Mouse (Mus musculus) bone marrow macrophage, adult 2 months (primary cell): ENCODE data around the gene Alyref. TPM values are rescaled to one million over a fixed set of nuclear protein-coding genes. Genes with fewer than 3 reads are reported as not detected.

Experiments
- H3K27ac ChIP-seq: 2 replicates; pipeline ENCODE4 v1.5.1; 2012; ENCODE audit warnings: low read depth, low read length; ENCODE audit not compliant: insufficient read depth
- H3K4me1 ChIP-seq: 2 replicates; pipeline ENCODE4 v1.6.1; 2012; ENCODE audit warnings: low read length; ENCODE audit not compliant: control insufficient read depth, insufficient read depth
- H3K4me3 ChIP-seq: 2 replicates; pipeline ENCODE4 v1.5.1; 2012; ENCODE audit warnings: mild to moderate bottlenecking, low read length, moderate library complexity; ENCODE audit not compliant: insufficient read depth
- CTCF ChIP-seq: IDR thresholded peaks from 2 replicates; pipeline ENCODE4 v1.5.1; 2012; ENCODE audit warnings: low read depth, mild to moderate bottlenecking, low read length, moderate library complexity
- POLR2A ChIP-seq: IDR thresholded peaks from 2 replicates; pipeline ENCODE4 v1.6.1; 2012; ENCODE audit warnings: mild to moderate bottlenecking, low read depth, low read length, borderline replicate concordance
- polyA plus RNA-seq: library from polyadenylated mRNA; stranded (reverse); fragments of >200 nt; gene quantifications from 2 replicates; pipeline ENCODE4 v1.2.4, GENCODE M21; 2012; ENCODE audit not compliant: missing spikeins, insufficient read depth, insufficient read length

The Alyref gene
- polyA plus RNA-seq, 1 experiment: 97.5 TPM

- H3K27ac ChIP-seq: peak overlapping the region; percentile 50; the same call in 1 of the 2 replicates
- H3K4me3 ChIP-seq: no peak overlapping the region
- TF ChIP-seq CTCF: no peak
- no peak for TF ChIP-seq POLR2A
- peaks cover 43% of the 10 kb centered on the region for H3K4me1 ChIP-seq
Observed at GRCm38 (mm10) chr11:120626785-120627467, 28.8 kb upstream of the Alyref start.

GRCm38 (mm10) chr11:120625152-120625775 lies 27.1 kb upstream of the Alyref start, which contains the start of gene Sirt7:
Gene Sirt7, minus strand, starts transcription at chr11:120625240.
- H3K4me3 ChIP-seq: peak within 1 kb of the TSS; percentile 72
- H3K4me1 ChIP-seq: peaks cover 40% of the 10 kb centered on the region
- peak within 1 kb of the TSS; percentile 56 for H3K27ac ChIP-seq
- TF ChIP-seq POLR2A (no peak), CTCF (no peak)

- H3K4me1 ChIP-seq: peaks cover 39% of the 10 kb centered on the region
- peak overlapping the region; percentile 72 for H3K4me3 ChIP-seq
- peak overlapping the region; percentile 56 for H3K27ac ChIP-seq
- TF ChIP-seq POLR2A (no peak), CTCF (no peak)
Observed at GRCm38 (mm10) chr11:120624680-120625111, 26.5 kb upstream of the Alyref start.

DNA sequence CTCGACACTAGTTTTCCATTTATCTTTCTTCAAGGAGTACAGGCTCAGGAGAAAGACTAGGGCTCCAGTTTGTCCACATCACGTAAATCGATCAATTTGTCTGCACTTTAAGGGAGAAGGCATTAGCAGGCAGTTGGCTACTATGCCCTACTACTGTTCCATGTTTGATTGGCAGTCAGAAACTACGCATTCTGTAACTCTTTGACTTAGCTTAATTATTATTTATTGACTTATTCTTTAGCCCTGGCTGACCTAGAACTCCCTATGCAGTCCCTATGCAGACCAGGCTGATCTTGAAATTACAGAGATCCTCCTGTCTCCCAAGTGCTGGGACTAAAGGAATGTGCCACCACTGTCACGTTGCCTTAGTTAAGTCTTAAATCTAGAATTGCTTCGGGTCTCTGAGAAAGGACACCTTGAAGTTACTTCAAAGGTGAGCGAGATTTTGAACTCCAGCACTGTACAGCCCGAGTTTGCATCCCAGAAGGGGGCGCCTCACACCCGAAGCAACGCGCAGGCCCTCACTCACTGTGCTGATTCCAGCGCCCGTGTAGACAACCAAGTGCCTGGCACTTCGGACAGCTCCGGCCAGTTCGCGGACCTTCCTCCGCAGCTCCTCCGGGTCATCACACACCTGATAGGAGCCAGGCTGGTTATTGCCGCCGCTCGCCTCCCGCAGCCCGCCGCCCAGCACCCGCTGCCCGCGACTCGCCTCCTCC lies 26.0 kb upstream of the Alyref start:
- H3K4me3 ChIP-seq: peak overlapping the region; percentile 72
- peaks cover 38% of the 10 kb centered on the region for H3K4me1 ChIP-seq
- no peak; the same call in 1 of the 2 replicates for TF ChIP-seq CTCF
- no peak for TF ChIP-seq POLR2A
- peak overlapping the region; percentile 56 for H3K27ac ChIP-seq

GRCm38 (mm10) chr11:120622805-120623204 lies 24.6 kb upstream of the Alyref start:
- TF ChIP-seq POLR2A: no peak
- TF ChIP-seq CTCF: no peak
- Histone ChIP-seq H3K4me3 (no peak overlapping the region), H3K27ac (no peak overlapping the region), H3K4me1 (peaks cover 31% of the 10 kb centered on the region)

DNA sequence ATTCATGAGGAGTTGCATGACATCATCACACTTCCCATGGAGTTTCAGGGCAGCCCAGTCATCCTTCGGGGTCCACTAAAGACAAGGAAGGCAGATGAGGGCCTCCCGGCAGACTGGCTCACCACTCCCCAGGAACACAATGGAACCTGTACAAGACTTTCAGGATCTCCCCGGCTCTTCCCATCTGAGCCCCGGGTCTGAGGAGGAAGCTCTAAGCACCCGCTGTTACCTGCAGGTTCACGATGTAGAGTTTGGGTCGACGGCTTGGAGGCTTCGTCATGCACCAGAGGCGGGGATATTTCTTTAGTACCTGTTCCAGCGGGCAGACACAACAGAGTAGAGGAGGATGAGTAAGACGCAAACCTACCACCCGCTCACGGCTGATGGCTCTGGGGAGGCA lies 22.0 kb upstream of the Alyref start:
- Histone ChIP-seq H3K4me1 (peaks cover 18% of the 10 kb centered on the region), H3K4me3 (no peak overlapping the region), H3K27ac (no peak overlapping the region)
- no peak for TF ChIP-seq POLR2A
- no peak for TF ChIP-seq CTCF

- TF ChIP-seq POLR2A (no peak), CTCF (no peak)
- H3K4me1 ChIP-seq: peaks cover 18% of the 10 kb centered on the region
- no peak overlapping the region for H3K27ac ChIP-seq
- no peak overlapping the region for H3K4me3 ChIP-seq
Observed at GRCm38 (mm10) chr11:120618619-120619535, 20.7 kb upstream of the Alyref start.

DNA sequence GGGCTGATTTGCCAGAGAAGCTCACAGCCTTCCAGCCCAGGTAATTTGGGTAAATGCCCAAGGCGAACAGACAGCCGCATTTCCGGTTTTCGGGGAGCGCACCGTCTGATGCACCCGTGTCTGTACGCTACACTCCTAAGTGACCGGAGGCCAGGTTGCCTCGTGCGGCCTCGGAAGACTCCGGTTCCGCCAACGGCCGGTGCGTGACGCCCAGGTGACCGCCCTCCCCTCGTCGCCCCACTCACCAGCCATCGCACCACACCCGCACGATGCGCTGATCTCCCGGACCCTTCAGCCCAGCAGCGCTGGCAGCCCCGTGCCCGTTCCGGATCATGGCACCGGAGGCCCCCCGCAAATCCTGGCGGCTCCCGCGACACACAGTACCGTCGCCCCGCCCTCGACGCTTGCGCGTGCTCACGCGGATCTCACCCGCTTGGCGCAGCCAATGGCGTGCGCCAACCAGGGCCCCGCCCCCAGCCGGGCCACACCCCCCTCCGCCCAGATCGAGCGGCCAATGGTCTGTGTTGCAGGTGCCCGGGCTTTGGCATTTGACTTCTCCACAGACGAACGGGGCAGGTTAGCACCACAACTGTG lies 19.5 kb upstream of the Alyref start, which contains the start of gene Pcyt2:
TSS of gene Pcyt2 (minus strand) at position 418 of the 594 bp plus-strand sequence.
- no peak for TF ChIP-seq POLR2A
- H3K27ac ChIP-seq: peak within 1 kb of the TSS; percentile 73
- peaks cover 17% of the 10 kb centered on the region for H3K4me1 ChIP-seq
- peak within 1 kb of the TSS; percentile 93 for H3K4me3 ChIP-seq
